Mouse (Mus musculus) liver, postnatal 0 days (tissue): ENCODE results near the gene Hivep3. TPM values are rescaled to one million over a fixed set of nuclear protein-coding genes. Genes with fewer than 3 reads are reported as not detected.

Source experiments
- ATAC-seq: fragments of 200-750 bp; cut with Nextera tagmentation; 2 replicates; pipeline ENCODE4 v1.8.0; 2017; ENCODE audit warnings: mild to moderate bottlenecking, moderate library complexity
- DNase-seq: peaks from one replicate; pipeline ENCODE4 v3.0.0-alpha.2; 2016
- H3K27ac ChIP-seq: fragments of 300-500 bp; sonication (generic); 2 replicates; pipeline ENCODE4 v1.5.1; 2014; ENCODE audit warnings: antibody characterized with exemption, moderate library complexity, mild to moderate bottlenecking, low read depth
- H3K27me3 ChIP-seq: fragments of 300-500 bp; sonication (generic); 2 replicates; pipeline ENCODE4 v1.6.1; 2014; ENCODE audit warnings: low read length, control low read depth, mixed read lengths; ENCODE audit not compliant: insufficient read depth
- H3K36me3 ChIP-seq: fragments of 300-500 bp; sonication (generic); replicated peaks from 2 replicates; pipeline ENCODE4 v1.6.1; 2014; ENCODE audit warnings: mild to moderate bottlenecking, control low read depth, low read length, moderate library complexity, mixed read lengths; ENCODE audit not compliant: insufficient read depth
- H3K4me1 ChIP-seq: fragments of 300-500 bp; sonication (generic); 2 replicates; pipeline ENCODE4 v1.6.1; 2014; ENCODE audit warnings: antibody characterized with exemption, mild to moderate bottlenecking, control low read depth; ENCODE audit not compliant: insufficient read depth
- H3K4me2 ChIP-seq: fragments of 300-500 bp; sonication (generic); 2 replicates; pipeline ENCODE4 v1.6.1; 2014; ENCODE audit warnings: low read depth, mild to moderate bottlenecking, low read length, moderate library complexity, mixed read lengths
- H3K4me3 ChIP-seq: fragments of 300-500 bp; sonication (generic); 2 replicates; pipeline ENCODE4 v1.5.1; 2014; ENCODE audit warnings: low read depth, low read length
- H3K9ac ChIP-seq: fragments of 300-500 bp; sonication (generic); replicated peaks from 2 replicates; pipeline ENCODE4 v1.6.1; 2014; ENCODE audit warnings: mild to moderate bottlenecking, moderate library complexity
- H3K9me3 ChIP-seq: fragments of 300-500 bp; sonication (generic); 2 replicates; pipeline ENCODE4 v1.6.1; 2016; ENCODE audit warnings: mild to moderate bottlenecking, control low read depth, low read length, mixed read lengths
- CTCF ChIP-seq: sonication (generic); IDR thresholded peaks from 2 replicates; pipeline ENCODE4 v1.5.1; 2016; ENCODE audit warnings: antibody characterized with exemption, low read depth
- EP300 ChIP-seq: IDR thresholded peaks from 2 replicates; pipeline ENCODE4 v1.6.1; 2016; ENCODE audit warnings: antibody characterized with exemption, low read depth, mild to moderate bottlenecking
- WGBS: fragments of 180-500 bp; shearing (Covaris S2); extraction: QIAGEN DNeasy Blood & Tissue Kit; methylation state at CpG from one replicate; pipeline ENCODE4 v1.1.7; 2014; ENCODE audit not compliant: insufficient replicate concordance; 5-methylcytosine and 5-hydroxymethylcytosine counted together
- polyA plus RNA-seq: library from polyadenylated mRNA; unstranded; fragments of >200 nt; fragmentation: Nextera tagmentation; extraction: Ambion mirVana; gene quantifications from 2 replicates; pipeline ENCODE4 v1.2.1, GENCODE M21; 2015

The Hivep3 gene
- polyA plus RNA-seq, 1 experiment from 2014 or later = 3.8 TPM

- Histone ChIP-seq H3K36me3 (no peaks in the 10 kb centered on the region), H3K4me1 (no peaks in the 10 kb centered on the region), H3K27ac (no peak overlapping the region), H3K4me2 (no peak overlapping the region), H3K9ac (no peak overlapping the region), H3K9me3 (no peaks in the 10 kb centered on the region), H3K4me3 (no peak overlapping the region), H3K27me3 (no peaks in the 10 kb centered on the region)
- DNase-seq (no peak), ATAC-seq (no peak)
- WGBS = 81% methylated on average over 7 of the region's 7 CpGs
- TF ChIP-seq CTCF = no peak
- no peak for TF ChIP-seq EP300
Observed at GRCm38 (mm10) chr4:119997351-119997750, 263.8 kb downstream of the Hivep3 start.

GRCm38 (mm10) chr4:119998911-119999310 is 265.3 kb downstream of the Hivep3 start:
- no peak for ATAC-seq
- DNase-seq = no peak
- Histone ChIP-seq H3K36me3 (no peaks in the 10 kb centered on the region), H3K9me3 (no peaks in the 10 kb centered on the region), H3K9ac (no peak overlapping the region), H3K4me3 (no peak overlapping the region), H3K27me3 (no peaks in the 10 kb centered on the region), H3K27ac (no peak overlapping the region), H3K4me1 (no peaks in the 10 kb centered on the region), H3K4me2 (no peak overlapping the region)
- 64% methylated on average over 5 of the region's 5 CpGs for WGBS
- TF ChIP-seq EP300 (no peak), CTCF (no peak)

GRCm38 (mm10) chr4:120000881-120001280 is 267.3 kb downstream of the Hivep3 start:
- DNase-seq (no peak), ATAC-seq (no peak)
- 79% methylated on average over 7 of the region's 7 CpGs for WGBS
- no peak overlapping the region for H3K4me3 ChIP-seq
- H3K4me2 ChIP-seq = no peak overlapping the region
- no peak overlapping the region for H3K9ac ChIP-seq
- H3K9me3 ChIP-seq = no peaks in the 10 kb centered on the region
- H3K27me3 ChIP-seq = no peaks in the 10 kb centered on the region
- no peaks in the 10 kb centered on the region for H3K4me1 ChIP-seq
- H3K27ac ChIP-seq = no peak overlapping the region
- H3K36me3 ChIP-seq = no peaks in the 10 kb centered on the region
- TF ChIP-seq CTCF (no peak), EP300 (no peak)

- Histone ChIP-seq H3K4me2 (no peak overlapping the region), H3K9ac (no peak overlapping the region)
- no peak for ATAC-seq
Observed at GRCm38 (mm10) chr4:120003006-120003405, 269.4 kb downstream of the Hivep3 start.

GRCm38 (mm10) chr4:120006046-120006445 is 272.5 kb downstream of the Hivep3 start:
- no peak overlapping the region for H3K9ac ChIP-seq
- WGBS = 42% methylated on average over 6 of the region's 6 CpGs
- ATAC-seq = no peak
- DNase-seq = no peak
- no peaks in the 10 kb centered on the region for H3K9me3 ChIP-seq
- H3K4me2 ChIP-seq = no peak overlapping the region
- H3K4me1 ChIP-seq = no peaks in the 10 kb centered on the region; the same call in 1 of the 2 replicates
- H3K27me3 ChIP-seq = no peaks in the 10 kb centered on the region
- no peak overlapping the region for H3K27ac ChIP-seq
- no peak overlapping the region for H3K4me3 ChIP-seq
- TF ChIP-seq CTCF (no peak), EP300 (no peak)
- no peaks in the 10 kb centered on the region for H3K36me3 ChIP-seq

More at GRCm38 (mm10) chr4:120003006-120003405, 269.4 kb downstream of the Hivep3 start:
- DNase-seq = no peak
- TF ChIP-seq CTCF = peak; percentile 49
- no peak for TF ChIP-seq EP300
- Histone ChIP-seq H3K4me1 (no peaks in the 10 kb centered on the region), H3K9me3 (no peaks in the 10 kb centered on the region), H3K4me3 (no peak overlapping the region), H3K36me3 (no peaks in the 10 kb centered on the region), H3K27ac (no peak overlapping the region), H3K27me3 (no peaks in the 10 kb centered on the region)
- 47% methylated on average over 3 of the region's 3 CpGs for WGBS

GRCm38 (mm10) chr4:120007889-120008288 is 274.3 kb downstream of the Hivep3 start:
- H3K9me3 ChIP-seq = no peaks in the 10 kb centered on the region
- ATAC-seq (no peak), DNase-seq (no peak)
- H3K27ac ChIP-seq = no peak overlapping the region
- no peak overlapping the region for H3K4me3 ChIP-seq
- no peak overlapping the region for H3K9ac ChIP-seq
- no peaks in the 10 kb centered on the region for H3K27me3 ChIP-seq
- no peaks in the 10 kb centered on the region; the same call in 1 of the 2 replicates for H3K4me1 ChIP-seq
- H3K4me2 ChIP-seq = no peak overlapping the region
- TF ChIP-seq CTCF = no peak
- no peak for TF ChIP-seq EP300
- WGBS = 36% methylated on average over 3 of the region's 3 CpGs
- no peaks in the 10 kb centered on the region for H3K36me3 ChIP-seq

GRCm38 (mm10) chr4:120009151-120009550 is 275.6 kb downstream of the Hivep3 start:
- Histone ChIP-seq H3K27ac (no peak overlapping the region), H3K4me2 (no peak overlapping the region), H3K4me1 (no peaks in the 10 kb centered on the region; the same call in 1 of the 2 replicates), H3K27me3 (no peaks in the 10 kb centered on the region), H3K9ac (no peak overlapping the region), H3K4me3 (no peak overlapping the region), H3K9me3 (no peaks in the 10 kb centered on the region), H3K36me3 (no peaks in the 10 kb centered on the region)
- TF ChIP-seq CTCF (no peak), EP300 (no peak)
- DNase-seq = no peak
- 63% methylated on average over 2 of the region's 2 CpGs for WGBS
- ATAC-seq = no peak
